Mouse (Mus musculus) kidney, postnatal 0 days (tissue): ENCODE measurements around the gene Timm22. TPM values are rescaled to one million over a fixed set of nuclear protein-coding genes. Genes with fewer than 3 reads are reported as not detected.

Experiments used
- ATAC-seq: fragments of 200-750 bp; cut with Nextera tagmentation; replicated peaks from 2 replicates; pipeline ENCODE4 v1.8.0; 2017; ENCODE audit warnings: low read depth, moderate number of reproducible peaks, moderate TSS enrichment, moderate library complexity; ENCODE audit not compliant: low FRiP score
- DNase-seq: peaks from one replicate; pipeline ENCODE4 v3.0.0-alpha.2; 2016; ENCODE audit warnings: low spot score
- H3K27ac ChIP-seq: fragments of 300-500 bp; sonication (generic); 2 replicates; pipeline ENCODE4 v1.5.1; 2014; ENCODE audit warnings: mild to moderate bottlenecking
- H3K27me3 ChIP-seq: fragments of 300-500 bp; sonication (generic); 2 replicates; pipeline ENCODE4 v1.6.1; 2014; ENCODE audit warnings: low read length, mixed read lengths; ENCODE audit not compliant: insufficient read depth
- H3K36me3 ChIP-seq: fragments of 300-500 bp; sonication (generic); 2 replicates; pipeline ENCODE4 v1.6.1; 2014; ENCODE audit warnings: low read length, mixed read lengths; ENCODE audit not compliant: insufficient read depth
- H3K4me1 ChIP-seq: fragments of 300-500 bp; sonication (generic); replicated peaks from 2 replicates; pipeline ENCODE4 v1.6.1; 2014; ENCODE audit warnings: antibody characterized with exemption, low read length, mixed read lengths; ENCODE audit not compliant: insufficient read depth
- H3K4me2 ChIP-seq: fragments of 300-500 bp; sonication (generic); 2 replicates; pipeline ENCODE4 v1.6.1; 2014; ENCODE audit warnings: mild to moderate bottlenecking, low read length, moderate library complexity, mixed read lengths
- H3K4me3 ChIP-seq: fragments of 300-500 bp; sonication (generic); replicated peaks from 2 replicates; pipeline ENCODE4 v1.5.1; 2014; ENCODE audit warnings: low read depth, low read length
- H3K9ac ChIP-seq: fragments of 300-500 bp; sonication (generic); 2 replicates; pipeline ENCODE4 v1.6.1; 2014; ENCODE audit warnings: low read depth, low read length
- H3K9me3 ChIP-seq: fragments of 300-500 bp; sonication (generic); replicated peaks from 2 replicates; pipeline ENCODE4 v1.6.1; 2016; ENCODE audit warnings: low read length, inconsistent platforms, mixed read lengths
- CTCF ChIP-seq: IDR thresholded peaks from 2 replicates; pipeline ENCODE4 v1.5.1; 2016; ENCODE audit warnings: antibody characterized with exemption, low read depth, mild to moderate bottlenecking, moderate library complexity
- WGBS: fragments of 180-500 bp; shearing (Covaris S2); extraction: QIAGEN DNeasy Blood & Tissue Kit; methylation state at CpG from one replicate; pipeline ENCODE4 v1.1.7; 2014; 5-methylcytosine and 5-hydroxymethylcytosine counted together
- polyA plus RNA-seq: library from polyadenylated mRNA; unstranded; fragments of >200 nt; fragmentation: Nextera tagmentation; extraction: Ambion mirVana; gene quantifications from 2 replicates; pipeline ENCODE4 v1.2.1, GENCODE M21; 2015

Timm22 gene
- polyA plus RNA-seq, 1 experiment from 2014 or later = 122 TPM

DNA sequence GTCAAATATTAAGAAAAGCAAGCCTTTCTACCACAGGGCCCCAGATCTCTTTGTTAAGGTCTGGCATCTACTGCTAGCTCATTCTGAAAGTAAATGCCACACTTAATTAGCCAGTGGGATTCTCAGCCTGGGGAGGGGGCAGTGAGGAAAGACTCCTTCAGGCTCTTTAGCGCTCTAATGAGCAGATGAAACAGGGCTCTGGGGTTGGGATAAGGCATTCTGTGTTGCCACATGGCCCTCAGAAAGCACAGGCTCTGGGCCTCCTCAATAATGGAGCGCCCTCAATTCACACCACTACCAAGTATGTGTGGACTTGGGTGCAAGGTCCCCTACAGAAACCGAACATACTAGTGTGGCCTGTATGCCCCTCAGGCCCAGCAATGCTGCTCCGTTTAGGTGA, 21.7 kb upstream of the Timm22 start:
- Histone ChIP-seq H3K4me3 (no peak overlapping the region), H3K9ac (no peak overlapping the region), H3K4me1 (peaks cover 2% of the 10 kb centered on the region; the same call in 1 of the 2 replicates), H3K4me2 (no peak overlapping the region), H3K36me3 (no peaks in the 10 kb centered on the region), H3K9me3 (no peaks in the 10 kb centered on the region), H3K27ac (peak overlapping the region; percentile 36; the same call in 1 of the 2 replicates), H3K27me3 (no peaks in the 10 kb centered on the region)
- DNase-seq (no peak), ATAC-seq (no peak)
- no peak for TF ChIP-seq CTCF
- 81% methylated on average over 4 of the region's 4 CpGs for WGBS

GRCm38 (mm10) chr11:76385746-76386145, 21.0 kb upstream of the Timm22 start:
- no peak for DNase-seq
- no peaks in the 10 kb centered on the region for H3K36me3 ChIP-seq
- 68% methylated on average over 3 of the region's 3 CpGs for WGBS
- no peak overlapping the region for H3K4me2 ChIP-seq
- no peaks in the 10 kb centered on the region for H3K9me3 ChIP-seq
- H3K9ac ChIP-seq = no peak overlapping the region
- no peaks in the 10 kb centered on the region for H3K4me1 ChIP-seq
- no peak overlapping the region for H3K27ac ChIP-seq
- no peak overlapping the region for H3K4me3 ChIP-seq
- H3K27me3 ChIP-seq = no peaks in the 10 kb centered on the region
- no peak for ATAC-seq
- TF ChIP-seq CTCF = no peak

DNA sequence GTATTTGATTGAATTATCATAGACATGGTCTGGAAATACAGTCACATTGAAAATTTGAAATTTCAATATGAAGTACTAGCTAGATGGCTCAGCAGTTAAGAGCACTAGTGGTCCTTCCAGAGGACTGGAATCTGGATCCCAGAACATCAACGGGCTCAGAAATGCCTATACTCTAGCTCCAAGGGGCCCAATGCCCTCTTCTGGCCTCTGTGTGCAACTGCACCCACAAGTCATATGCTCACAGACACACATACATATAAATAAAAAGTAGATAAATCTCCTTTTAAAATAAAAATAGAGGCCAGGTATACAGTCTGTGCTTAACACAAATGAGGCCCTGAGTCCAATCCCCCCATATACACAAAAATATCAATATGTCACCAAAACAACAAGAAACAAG, 19.7 kb upstream of the Timm22 start:
- 87% methylated on average over 1 of the region's 1 CpGs for WGBS
- ATAC-seq = no peak
- DNase-seq = no peak

GRCm38 (mm10) chr11:76388711-76389110, 18.0 kb upstream of the Timm22 start:
- no peaks in the 10 kb centered on the region for H3K36me3 ChIP-seq
- no peak for TF ChIP-seq CTCF
- H3K4me2 ChIP-seq = no peak overlapping the region
- H3K27ac ChIP-seq = no peak overlapping the region
- H3K27me3 ChIP-seq = no peaks in the 10 kb centered on the region
- no peak overlapping the region for H3K9ac ChIP-seq
- H3K9me3 ChIP-seq = no peaks in the 10 kb centered on the region
- ATAC-seq = no peak
- WGBS = 49% methylated on average over 7 of the region's 7 CpGs
- no peak overlapping the region for H3K4me3 ChIP-seq
- no peak for DNase-seq
- no peaks in the 10 kb centered on the region for H3K4me1 ChIP-seq

More for the DNA sequence above, 19.7 kb upstream of the Timm22 start:
- Histone ChIP-seq H3K9ac (no peak overlapping the region), H3K27ac (no peak overlapping the region), H3K4me1 (no peaks in the 10 kb centered on the region), H3K4me2 (no peak overlapping the region), H3K4me3 (no peak overlapping the region), H3K27me3 (no peaks in the 10 kb centered on the region), H3K36me3 (no peaks in the 10 kb centered on the region), H3K9me3 (no peaks in the 10 kb centered on the region)
- peak; percentile 60 for TF ChIP-seq CTCF

DNA sequence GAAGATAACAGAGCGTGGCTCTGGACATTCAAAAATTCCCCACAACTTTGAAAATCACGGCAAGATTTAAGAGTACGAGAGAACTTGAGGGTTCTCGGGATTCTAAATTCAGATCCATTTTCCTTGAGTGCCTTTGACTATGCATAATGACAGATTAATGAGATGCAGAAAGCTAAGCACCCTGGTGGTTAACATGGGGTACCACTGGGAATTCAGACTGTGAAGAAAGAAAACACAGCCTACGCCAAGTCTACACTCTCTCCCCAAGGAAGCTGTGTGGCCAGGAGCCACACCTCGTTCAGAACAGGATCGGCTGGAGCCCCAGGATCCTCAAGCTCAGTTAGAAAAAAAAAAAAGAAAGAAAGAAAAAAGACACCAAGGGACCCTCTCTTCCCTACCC, 14.2 kb upstream of the Timm22 start:
- no peak overlapping the region for H3K9ac ChIP-seq
- no peak overlapping the region for H3K4me2 ChIP-seq
- DNase-seq = no peak
- H3K27ac ChIP-seq = no peak overlapping the region
- H3K9me3 ChIP-seq = no peaks in the 10 kb centered on the region
- 72% methylated on average over 7 of the region's 7 CpGs for WGBS
- H3K27me3 ChIP-seq = no peaks in the 10 kb centered on the region
- no peak overlapping the region for H3K4me3 ChIP-seq
- TF ChIP-seq CTCF = peak; percentile 24; the same call in 1 of the 2 replicates
- no peaks in the 10 kb centered on the region for H3K36me3 ChIP-seq
- no peak for ATAC-seq
- H3K4me1 ChIP-seq = no peaks in the 10 kb centered on the region

- Histone ChIP-seq H3K9me3 (no peaks in the 10 kb centered on the region), H3K27ac (no peak overlapping the region)
- TF ChIP-seq CTCF = no peak
Measured at GRCm38 (mm10) chr11:76392996-76393395, 13.8 kb upstream of the Timm22 start.

More at GRCm38 (mm10) chr11:76392996-76393395, 13.8 kb upstream of the Timm22 start:
- no peak for ATAC-seq
- H3K27me3 ChIP-seq = no peaks in the 10 kb centered on the region
- H3K4me2 ChIP-seq = no peak overlapping the region
- no peak overlapping the region for H3K9ac ChIP-seq
- WGBS = 87% methylated on average over 11 of the region's 11 CpGs
- H3K4me1 ChIP-seq = no peaks in the 10 kb centered on the region
- no peak overlapping the region for H3K4me3 ChIP-seq
- H3K36me3 ChIP-seq = no peaks in the 10 kb centered on the region
- no peak for DNase-seq
